Mouse (Mus musculus) embryo, embryonic 10.5 days (tissue): ENCODE data around the gene Cacnb2.

ENCODE experiments used
- DNase-seq: peaks from one replicate; pipeline ENCODE4 v3.0.0-alpha.2; 2015; ENCODE audit warnings: low spot score

The Cacnb2 gene

GRCm38 (mm10) chr2:14873116-14873515 lies 270.2 kb downstream of the Cacnb2 start:
- DNase-seq: no peak

DNA sequence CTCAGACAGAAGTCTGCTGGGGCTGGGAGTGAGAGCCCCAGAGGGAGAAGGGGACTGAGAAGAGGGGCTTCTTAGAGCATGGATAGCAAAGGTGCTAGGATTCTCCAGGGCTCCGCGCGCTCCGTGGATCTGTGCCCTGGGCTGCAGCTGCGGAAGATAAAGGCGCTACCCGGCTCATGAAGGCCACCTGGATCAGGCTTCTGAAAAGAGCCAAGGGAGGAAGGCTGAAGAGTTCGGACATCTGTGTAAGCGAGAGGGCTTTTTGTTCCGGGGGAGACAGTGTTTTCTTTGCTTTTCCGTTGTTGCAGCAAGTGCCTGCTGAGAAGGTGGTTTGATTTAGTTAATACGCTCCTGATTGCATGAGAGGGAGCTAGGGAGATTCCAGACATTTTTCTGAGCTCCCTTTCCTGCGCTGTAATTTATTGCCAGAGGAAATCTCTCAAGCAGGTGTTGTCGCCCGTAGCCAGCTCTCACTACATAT lies 270.9 kb downstream of the Cacnb2 start:
- DNase-seq: peak; percentile 29

GRCm38 (mm10) chr2:14874281-14875037 lies 271.6 kb downstream of the Cacnb2 start:
- DNase-seq: no peak

DNA sequence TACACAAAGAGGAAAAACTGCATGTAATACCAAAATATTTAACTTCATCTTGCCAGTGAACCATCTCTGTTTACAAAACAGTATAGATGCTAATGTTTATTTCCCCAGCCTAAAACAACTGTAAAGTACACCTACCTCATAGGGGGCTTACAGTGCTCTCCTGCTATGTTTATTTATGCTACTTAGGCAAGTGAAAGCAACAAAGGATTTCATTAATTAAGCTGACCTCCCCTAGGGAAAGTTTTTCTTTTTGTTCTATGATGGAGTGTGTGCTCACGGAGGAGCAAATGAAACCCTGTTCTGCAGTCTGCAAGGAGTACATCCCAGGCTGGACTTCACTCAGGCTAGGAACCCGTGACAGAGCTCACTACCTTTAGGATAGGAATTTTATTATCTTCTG lies 272.2 kb downstream of the Cacnb2 start:
- DNase-seq: peak; percentile 12

GRCm38 (mm10) chr2:14875616-14876015 lies 272.7 kb downstream of the Cacnb2 start:
- peak; percentile 46 for DNase-seq

DNA sequence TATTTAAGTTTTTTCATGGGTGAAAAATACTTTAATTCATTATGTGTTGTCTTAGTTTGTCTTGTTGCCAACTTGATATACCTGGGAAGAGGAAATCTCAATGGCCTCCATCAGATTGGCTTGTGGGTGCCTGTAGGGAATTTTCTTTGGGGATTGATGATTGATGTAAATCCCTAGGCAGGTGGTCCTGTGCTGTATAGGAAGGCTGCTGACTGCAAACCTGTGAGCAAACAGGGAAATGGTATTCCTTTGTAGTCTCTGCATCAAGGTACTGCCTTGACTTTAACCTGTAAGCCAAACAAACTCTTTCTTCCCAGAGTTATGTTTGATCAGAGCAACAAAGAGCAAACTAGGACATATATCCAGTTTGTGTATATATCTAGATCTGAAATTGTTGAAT lies 276.1 kb downstream of the Cacnb2 start:
- no peak for DNase-seq

DNA sequence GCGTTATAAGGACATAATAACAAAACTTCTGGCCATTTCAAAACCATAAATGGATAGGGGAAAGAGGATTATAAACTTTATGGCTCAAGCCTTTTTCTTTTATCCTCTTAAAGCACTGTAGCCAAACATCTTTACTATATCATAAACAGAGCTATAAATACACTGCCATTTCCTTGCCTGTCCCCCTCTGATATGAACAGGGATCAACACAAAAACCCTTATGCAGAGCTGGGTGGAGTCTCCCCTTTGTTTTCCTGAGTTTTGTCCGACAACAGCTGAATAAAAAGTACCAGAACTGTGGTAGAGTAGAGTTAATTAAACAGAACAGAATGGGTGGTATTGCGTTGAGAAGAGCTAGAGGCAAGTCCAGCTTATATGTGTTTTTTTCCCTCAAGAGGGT lies 280.6 kb downstream of the Cacnb2 start:
- DNase-seq: no peak

GRCm38 (mm10) chr2:14888406-14889195 lies 285.7 kb downstream of the Cacnb2 start:
- DNase-seq: no peak

DNA sequence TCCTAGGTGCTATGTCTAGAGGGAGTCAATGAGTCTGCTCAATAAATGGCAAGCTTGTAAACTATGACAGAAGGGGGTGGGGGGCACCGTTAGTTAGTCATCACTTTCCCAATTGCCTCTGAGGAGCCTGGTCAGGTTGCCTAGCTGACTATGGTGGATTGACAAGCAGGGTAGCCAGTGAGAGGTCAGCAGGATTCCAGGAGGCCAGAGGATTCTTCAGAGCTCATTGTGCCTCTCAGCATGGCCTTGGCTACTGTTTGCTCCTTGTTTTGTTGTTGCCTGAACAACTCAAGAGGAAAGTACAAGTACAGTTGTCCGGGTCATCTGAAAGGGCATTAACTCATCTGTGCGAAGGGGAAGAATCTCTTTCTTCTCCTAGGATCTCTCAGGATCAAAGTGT lies 300.9 kb downstream of the Cacnb2 start:
- peak; percentile 14 for DNase-seq

DNA sequence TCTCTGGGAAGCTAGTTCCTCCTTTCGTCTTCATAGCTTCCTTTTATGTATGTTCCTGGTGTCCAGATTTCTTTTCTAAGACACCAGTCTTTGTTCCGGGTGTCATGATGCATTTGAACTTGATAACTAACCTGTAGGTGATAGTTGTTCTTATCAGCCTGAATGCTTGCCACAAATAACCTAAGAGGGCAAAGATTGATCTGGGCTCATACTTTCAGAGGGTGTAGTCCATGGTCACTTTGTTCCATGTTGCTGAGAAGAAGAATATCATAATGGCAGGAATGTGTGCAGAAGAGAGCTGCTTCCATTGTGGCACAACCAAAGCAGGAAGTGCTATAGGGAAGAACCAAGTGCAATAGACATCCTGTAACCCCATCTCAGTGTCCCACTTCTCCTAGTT lies 302.0 kb downstream of the Cacnb2 start:
- DNase-seq: no peak

DNA sequence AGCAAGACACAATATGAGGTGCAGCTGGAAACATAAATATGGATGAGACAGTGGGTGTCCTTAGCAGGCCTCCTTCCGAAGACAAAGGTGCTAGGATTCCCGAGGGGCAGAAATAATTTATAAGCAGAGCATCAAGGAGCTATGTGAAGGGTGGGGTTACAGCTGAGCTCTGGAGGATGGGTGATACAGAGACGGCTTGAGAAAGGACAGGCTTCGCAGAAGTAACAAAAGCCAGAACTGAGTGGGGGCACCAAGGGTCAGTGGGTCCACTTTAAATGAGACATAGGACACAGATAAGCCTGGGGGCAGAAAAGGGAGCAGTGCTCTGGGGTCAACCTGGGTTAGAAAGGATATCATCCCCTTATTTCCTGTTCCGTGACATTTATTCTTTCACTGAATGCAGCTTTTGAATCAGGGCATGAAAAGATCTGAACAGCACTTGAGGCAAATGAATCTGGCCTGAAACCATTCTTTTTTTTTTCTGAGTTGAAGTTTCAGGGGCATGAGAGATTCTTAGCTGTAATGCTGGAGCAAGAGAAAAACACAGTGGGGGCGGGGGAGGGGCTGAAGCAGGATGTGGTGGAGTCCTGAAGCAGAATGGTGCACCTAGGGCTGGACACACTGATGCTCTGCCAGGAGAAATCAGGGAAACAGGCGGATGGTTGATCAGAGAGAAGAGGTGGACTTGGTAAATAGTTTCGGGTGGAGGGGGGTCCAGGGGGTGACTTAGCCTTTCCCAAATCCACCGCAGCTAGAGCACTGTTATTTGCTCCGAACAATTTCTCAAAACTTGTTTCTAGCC lies 304.4 kb downstream of the Cacnb2 start:
- DNase-seq: peak; percentile 60

DNA sequence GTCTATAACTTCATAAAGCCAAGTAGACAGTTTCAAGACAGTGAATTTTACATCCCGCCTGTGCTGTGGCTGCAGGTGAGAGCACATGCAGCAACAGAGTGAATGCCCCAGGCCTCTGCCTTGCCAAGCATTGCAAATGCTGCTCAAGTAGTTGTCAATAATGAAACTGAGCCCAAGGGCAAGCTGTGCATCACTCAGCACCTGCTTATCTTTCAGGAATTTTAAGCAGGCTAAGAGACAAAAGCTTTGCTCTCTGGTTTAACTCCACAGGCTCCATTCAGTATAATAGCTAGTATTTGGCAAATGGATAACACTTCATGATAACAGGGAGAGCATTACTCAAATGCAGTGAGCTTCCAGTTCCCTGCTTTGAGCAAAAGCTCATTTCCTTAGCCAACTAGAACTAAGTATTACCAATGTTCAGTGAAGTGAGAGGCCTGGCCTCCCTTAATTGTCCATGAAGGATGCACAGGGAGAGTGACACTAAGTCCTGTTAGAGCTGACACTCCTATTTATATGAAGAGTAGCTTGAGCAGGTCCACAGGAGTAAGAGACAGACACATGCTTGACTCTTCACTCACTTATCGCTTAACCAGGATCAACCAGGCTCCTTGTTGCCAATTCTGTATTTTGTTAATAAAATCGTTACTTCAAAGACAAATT lies 314.8 kb downstream of the Cacnb2 start:
- peak; percentile 14 for DNase-seq

GRCm38 (mm10) chr2:14929866-14930265 lies 327.0 kb downstream of the Cacnb2 start:
- DNase-seq: no peak

DNA sequence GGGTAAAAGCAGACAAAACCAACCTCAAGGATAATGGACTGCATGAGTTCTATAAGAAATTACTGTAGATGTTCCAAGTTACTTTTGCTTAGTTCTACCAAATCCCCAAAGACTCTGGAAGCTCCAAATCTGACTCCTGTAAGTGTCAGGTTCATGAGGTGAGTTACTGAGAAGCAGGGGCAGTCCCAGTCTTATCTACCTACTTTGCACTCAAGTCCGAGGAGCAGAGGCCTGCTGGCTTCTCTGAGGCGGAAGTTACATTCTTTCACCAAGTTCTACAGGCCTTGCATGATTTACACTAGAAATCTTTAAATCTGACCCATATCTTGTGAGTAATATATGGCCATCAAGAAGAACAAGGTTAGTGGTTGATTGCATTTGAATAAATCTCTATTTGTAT lies 329.1 kb downstream of the Cacnb2 start:
- no peak for DNase-seq

- DNase-seq: no peak
These were observed 333.6 kb downstream of the Cacnb2 start for GRCm38 (mm10) chr2:14936492-14936891.

GRCm38 (mm10) chr2:14942261-14942660 lies 339.4 kb downstream of the Cacnb2 start:
- no peak for DNase-seq

- no peak for DNase-seq
These were observed 340.9 kb downstream of the Cacnb2 start for GRCm38 (mm10) chr2:14943691-14944357.

DNA sequence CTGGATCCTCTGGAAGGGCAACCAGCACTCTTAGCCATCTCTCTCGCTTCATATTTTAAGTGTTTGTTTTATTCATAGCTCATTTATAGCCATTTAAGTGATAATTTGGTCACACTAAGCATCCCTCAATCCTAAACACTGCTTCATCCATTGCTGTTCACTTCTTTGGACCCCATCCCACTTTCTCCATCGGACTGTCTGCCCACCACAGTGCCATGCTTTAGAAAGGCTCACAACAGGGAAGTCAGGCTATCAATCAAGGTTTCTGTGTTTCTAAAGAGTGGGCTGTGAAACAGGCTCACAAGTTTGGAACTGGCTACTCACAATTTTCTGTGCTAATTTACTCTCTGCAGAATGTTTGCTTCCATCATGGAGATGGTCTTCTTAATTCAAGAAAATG lies 350.2 kb downstream of the Cacnb2 start:
- DNase-seq: no peak

DNA sequence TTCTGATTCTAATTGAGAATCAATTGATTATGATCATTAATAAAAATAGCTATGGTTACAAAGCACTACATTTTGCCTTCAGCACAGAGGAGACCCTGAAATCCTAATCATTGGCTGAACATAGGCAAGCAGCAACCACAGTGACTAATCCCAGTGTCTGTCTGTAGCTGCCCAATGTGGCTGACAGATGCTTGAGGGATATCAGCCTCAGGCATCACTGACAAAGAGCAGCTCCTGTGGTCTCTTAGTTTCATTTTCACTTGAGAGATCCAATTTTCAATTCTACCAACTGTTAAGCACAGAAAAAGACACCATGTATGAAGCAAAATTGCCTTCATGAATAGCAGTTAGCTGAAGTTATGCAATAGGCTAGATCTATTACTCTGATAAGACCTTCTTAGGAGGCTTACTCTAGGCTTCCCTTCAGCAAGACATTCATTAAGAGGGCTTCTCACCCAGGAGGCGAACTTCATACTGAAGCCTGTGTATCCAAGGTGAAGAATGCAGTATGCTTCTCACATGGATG lies 358.1 kb downstream of the Cacnb2 start:
- DNase-seq: no peak

- no peak for DNase-seq
These were observed 358.6 kb downstream of the Cacnb2 start for GRCm38 (mm10) chr2:14961493-14961892.

DNA sequence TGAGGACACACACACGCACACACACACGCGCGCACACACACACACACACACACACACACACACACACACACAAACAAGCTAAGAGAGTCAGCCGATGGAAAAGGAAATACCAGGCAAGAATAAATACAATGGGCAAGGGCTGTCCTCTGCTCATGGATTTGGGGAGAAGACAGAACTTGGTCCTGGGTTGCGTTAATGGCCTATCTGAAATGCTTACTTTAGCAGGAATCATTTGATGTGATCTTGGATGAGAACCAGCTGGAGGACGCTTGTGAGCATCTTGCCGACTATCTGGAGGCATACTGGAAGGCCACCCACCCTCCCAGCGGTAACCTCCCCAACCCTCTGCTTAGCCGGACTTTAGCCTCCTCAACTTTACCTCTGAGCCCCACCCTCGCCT lies 381.1 kb downstream of the Cacnb2 start:
- DNase-seq: no peak
